Mouse (Mus musculus): ENCODE data around the gene Ciita.

- TF ChIP-seq CTCF (IDR thresholded peaks at IDR 0.05; ENCODE audit: low read depth) (no peak), EP300 (optimal IDR thresholded peaks at IDR 0.05) (no peak)
These were observed 61.7 kb downstream of the Ciita start for GRCm38 (mm10) chr16:10541598-10541930.

All from stomach, postnatal 0 days (tissue).